Mouse (Mus musculus) embryo, embryonic 10 days (tissue): ENCODE measurements around the gene Gm3558.
"Not testable (repeated sequence)": the region's sequence is repeated elsewhere in the genome, so short reads cannot be mapped to it uniquely, and the experiment has no call there.

ENCODE experiments used
- DNase-seq: peaks from one replicate; pipeline ENCODE4 v3.0.0-alpha.2; 2015; ENCODE audit warnings: low spot score

Gene Gm3558

DNA sequence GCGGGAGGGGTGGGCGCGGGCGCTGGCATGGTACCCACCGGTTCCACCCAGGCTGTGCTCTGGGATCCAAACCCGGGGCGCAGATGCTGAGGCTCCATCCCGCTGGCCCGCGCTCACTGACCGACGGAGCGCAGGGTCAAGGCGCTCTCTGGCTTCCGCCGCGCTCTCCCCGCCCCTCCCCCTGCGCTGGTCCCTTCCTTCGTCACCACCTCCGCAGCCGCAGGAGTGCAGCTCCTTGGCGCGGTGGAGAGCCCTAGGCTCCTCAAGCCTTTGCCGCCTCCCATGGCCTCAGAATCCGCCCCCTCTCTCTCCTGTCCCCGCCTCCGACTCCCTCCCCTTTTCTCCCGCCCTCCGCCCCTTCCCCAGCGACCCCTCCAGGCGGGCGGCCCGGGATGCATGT is at the start of gene Gm3558:
TSS of gene Gm3558 (minus strand) at position 185 of the 400 bp plus-strand sequence.
- not testable (repeated sequence) for DNase-seq

DNA sequence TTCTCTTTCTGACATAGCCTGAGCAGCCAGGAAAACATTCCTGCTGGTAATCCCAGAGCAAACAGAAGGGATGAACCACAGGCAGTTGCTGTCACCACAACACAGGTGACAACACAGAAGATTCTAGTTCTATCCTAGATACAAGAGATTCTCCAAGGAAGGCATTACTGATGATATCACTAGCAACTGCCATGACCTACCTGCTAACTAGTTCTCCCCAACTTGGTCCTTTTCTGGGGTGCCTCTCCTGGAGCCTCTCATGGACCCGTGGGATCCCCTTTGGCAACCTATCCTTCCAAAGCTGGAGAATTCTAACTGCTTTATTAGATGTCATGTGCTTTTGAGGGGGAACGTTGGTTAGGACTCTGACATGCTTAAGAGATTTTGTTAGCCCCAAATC is 27.1 kb upstream of the Gm3558 start, which contains the start of gene Gm10338:
TSS of gene Gm10338 (minus strand) at position 101 of the 400 bp plus-strand sequence.
- not testable (repeated sequence) for DNase-seq

DNA sequence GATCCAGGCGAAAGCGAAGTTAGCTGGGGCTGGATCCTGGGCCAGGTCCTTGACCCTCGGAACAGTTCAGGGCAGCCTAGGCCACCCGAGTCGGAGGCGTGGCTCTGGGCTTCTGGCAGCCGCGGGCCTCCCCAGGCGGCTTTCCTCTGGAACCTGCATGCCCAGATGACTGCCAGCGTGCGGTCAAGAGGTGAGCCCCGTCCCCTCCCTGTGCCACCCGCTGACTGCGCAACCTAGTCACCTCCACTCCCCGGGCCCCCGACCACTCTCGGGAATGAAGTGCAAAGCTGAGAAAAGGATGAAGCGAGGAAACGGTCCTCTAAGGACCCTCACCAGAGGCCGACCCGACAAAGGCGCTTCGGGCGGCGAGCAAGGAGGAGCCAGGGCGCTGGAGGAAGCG is 476 bp downstream of the Gm3558 start:
- peak; percentile 2 for DNase-seq

DNA sequence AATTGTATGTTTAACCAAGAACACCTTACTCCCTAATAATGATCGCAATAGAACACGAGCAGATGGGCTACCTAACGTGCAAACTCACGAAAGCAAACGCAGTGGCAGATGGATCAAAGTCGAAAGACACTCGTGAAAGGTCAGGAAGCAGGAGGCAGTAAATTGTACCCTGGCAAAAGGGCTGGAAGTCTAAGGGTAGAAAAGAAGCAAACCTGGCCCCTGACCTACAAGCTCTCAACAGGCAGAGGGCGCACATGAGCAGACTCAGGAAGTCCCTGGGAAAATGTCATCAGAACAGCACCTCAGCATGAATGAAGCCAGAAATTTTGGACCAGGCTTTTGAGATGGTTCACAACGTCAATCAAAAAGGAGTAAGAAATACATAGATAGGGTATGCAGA is 1.1 kb downstream of the Gm3558 start:
- DNase-seq: not testable (repeated sequence)
